In the genomic region with DNA sequence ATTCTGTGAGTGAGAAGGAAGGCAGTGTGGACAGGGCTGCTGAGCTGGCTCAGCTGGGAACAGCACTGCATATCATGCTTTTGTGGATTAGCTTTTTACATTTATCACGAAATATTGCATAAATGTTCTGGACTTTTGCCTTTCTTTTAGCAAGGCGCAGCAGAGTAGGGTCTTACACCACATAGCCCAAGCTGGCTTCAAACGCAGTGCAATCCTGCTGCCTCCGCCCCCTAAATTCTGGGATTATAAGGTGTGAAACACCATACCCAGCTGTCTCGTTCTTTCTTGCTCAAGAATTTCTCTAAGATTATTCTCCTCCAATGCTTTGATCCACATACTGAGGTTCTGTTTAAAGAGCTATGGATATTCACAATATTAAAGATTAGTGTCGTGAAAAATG, we compare ENCODE assay signal across 20 mouse cellular contexts. TPM values are rescaled to one million over a fixed set of nuclear protein-coding genes. Genes with fewer than 3 reads are reported as not detected.
"Had no signal": no experiment of that assay in that cellular context is flagged by ENCODE, and none has a peak within 500 bp of the region (broad histone marks: within the 10 kb centered on the region; RNA-seq: fewer than 3 reads in every experiment).

No protein-coding gene starts in this region.

- H3K27ac ChIP-seq: kidney, embryonic 15.5 days; limb, embryonic 10.5 days; limb, embryonic 13.5 days; liver, embryonic 12.5 days; liver, embryonic 15.5 days; neural tube, embryonic 12.5 days; neural tube, embryonic 15.5 days; stomach, postnatal 0 days had no signal

- DNase-seq: kidney, adult 8-10 months; kidney, postnatal 10 days; kidney, postnatal 4 days; liver; midbrain, embryonic 14.5 days; right cerebral cortex, adult 18-20 months; right cerebral cortex, postnatal 14 days; right cerebral cortex, postnatal 4 days; thymus, postnatal 25 days had no signal

- H3K4me2 ChIP-seq: kidney, embryonic 15.5 days; limb, embryonic 13.5 days; liver, embryonic 12.5 days; liver, embryonic 15.5 days; midbrain, embryonic 11.5 days; neural tube, embryonic 12.5 days; neural tube, embryonic 15.5 days had no signal

- H3K27me3 ChIP-seq: kidney, embryonic 15.5 days; limb, embryonic 13.5 days; liver, embryonic 12.5 days; liver, embryonic 15.5 days; neural tube, embryonic 12.5 days; neural tube, embryonic 15.5 days had no signal

- H3K9ac ChIP-seq: kidney, embryonic 15.5 days; limb, embryonic 13.5 days; liver, embryonic 12.5 days; liver, embryonic 15.5 days; neural tube, embryonic 12.5 days; neural tube, embryonic 15.5 days had no signal

- H3K9me3 ChIP-seq: kidney, embryonic 15.5 days; limb, embryonic 10.5 days; limb, embryonic 13.5 days; liver, embryonic 12.5 days; liver, embryonic 15.5 days; neural tube, embryonic 12.5 days; neural tube, embryonic 15.5 days had no signal

- ATAC-seq: intestine, postnatal 0 days; liver, embryonic 12.5 days had no signal

- H3K4me1 ChIP-seq: kidney, embryonic 15.5 days; limb, embryonic 10.5 days; limb, embryonic 13.5 days; liver, embryonic 12.5 days; liver, embryonic 15.5 days; neural tube, embryonic 12.5 days; neural tube, embryonic 15.5 days had no signal

- H3K36me3 ChIP-seq: kidney, embryonic 15.5 days; limb, embryonic 10.5 days; limb, embryonic 13.5 days; liver, embryonic 12.5 days; liver, embryonic 15.5 days; neural tube, embryonic 12.5 days; neural tube, embryonic 15.5 days had no signal

- H3K4me3 ChIP-seq: kidney, embryonic 15.5 days; limb, embryonic 10.5 days; limb, embryonic 13.5 days; liver, embryonic 12.5 days; liver, embryonic 15.5 days; neural tube, embryonic 12.5 days; neural tube, embryonic 15.5 days had no signal

RNA-seq across cellular contexts. Expression of a gene that starts 10.0 kb away (rescaled TPM):
- total RNA-seq: megakaryocyte progenitor cell, adult 5-6 weeks had no signal
